Mouse (Mus musculus) erythroblast, embryonic 14.5 days (primary cell): ENCODE measurements around the gene Grb14.

Source experiments
- GATA1 ChIP-seq: IDR thresholded peaks from 2 replicates; pipeline ENCODE4 v1.6.1; 2012; ENCODE audit warnings: low read length, inconsistent platforms, mixed read lengths
- TAL1 ChIP-seq: IDR thresholded peaks from 3 replicates; pipeline ENCODE4 v1.6.1; 2012; ENCODE audit warnings: low read length, inconsistent platforms, mixed read lengths

- TF ChIP-seq TAL1, result no peak
- no peak for TF ChIP-seq GATA1
Measured at GRCm38 (mm10) chr2:64987782-64988181, 37.0 kb downstream of the Grb14 start.
